Mouse (Mus musculus): ENCODE results near the gene Rnf220. TPM values are rescaled to one million over a fixed set of nuclear protein-coding genes. Genes with fewer than 3 reads are reported as not detected.
"Not testable (repeated sequence)": the region's sequence is repeated elsewhere in the genome, so short reads cannot be mapped to it uniquely, and the experiment has no call there.

Rnf220 gene
- total and polyA plus RNA-seq, 2 experiments from 2014 or later: 122 to 192 TPM

DNA sequence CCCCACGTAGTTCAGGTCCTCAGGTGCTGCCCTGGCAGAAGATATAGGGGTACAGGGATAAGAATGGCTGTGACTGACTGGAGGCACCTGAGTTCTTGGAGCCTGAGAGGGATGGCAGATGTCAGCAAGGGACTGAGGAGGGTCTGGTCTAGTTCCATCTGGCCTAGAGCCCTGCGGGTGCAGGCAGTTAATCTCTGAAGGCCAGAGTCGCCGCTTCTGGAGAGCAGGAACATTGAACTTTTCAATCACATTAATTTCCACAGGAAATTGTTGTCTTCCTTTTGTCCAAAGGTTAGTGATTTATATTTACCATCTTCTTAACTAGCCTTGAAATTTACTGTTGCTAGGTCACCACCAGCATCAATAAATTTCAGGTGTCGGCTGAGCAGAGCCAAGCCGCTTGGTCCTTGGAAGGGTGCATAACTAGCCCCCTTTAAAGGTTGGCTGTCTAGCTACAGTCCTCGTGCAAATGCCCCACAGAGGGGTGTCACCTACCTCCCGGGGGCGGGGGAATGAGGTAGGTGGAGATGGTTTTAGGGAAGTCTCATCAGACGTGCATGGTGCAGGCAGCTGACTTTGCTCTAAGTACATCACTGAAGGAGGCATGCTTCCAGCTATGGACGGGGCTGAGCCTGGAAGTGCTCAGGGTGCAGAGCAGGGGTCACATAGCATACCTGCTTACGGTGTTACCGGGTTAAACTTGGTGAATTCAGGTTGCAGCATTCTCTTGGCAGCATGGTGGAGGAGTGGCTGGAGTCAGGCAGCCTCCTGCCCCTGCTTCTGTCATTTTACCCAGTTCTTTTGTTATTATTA lies 234.5 kb downstream of the Rnf220 start:
- ATAC-seq (ENCODE audit: low FRiP score) (no peak), DNase-seq (ENCODE audit: low spot score) (no peak)
- TF ChIP-seq CTCF (IDR thresholded peaks at IDR 0.05): no peak
- Histone ChIP-seq H3K27ac (ENCODE audit: low read depth, low read length) (no peak overlapping the region), H3K27me3 (ENCODE audit: insufficient read depth, low read length) (no peaks in the 10 kb centered on the region), H3K36me3 (ENCODE audit: insufficient read depth, low read length) (no peaks in the 10 kb centered on the region), H3K4me3 (ENCODE audit: low read depth, low read length) (no peak overlapping the region), H3K4me2 (ENCODE audit: low read depth, low read length, poor library complexity, severe bottlenecking) (no peak overlapping the region), H3K9me3 (ENCODE audit: low read length) (no peaks in the 10 kb centered on the region), H3K4me1 (ENCODE audit: insufficient read depth, low read length) (no peaks in the 10 kb centered on the region), H3K9ac (replicated peaks; ENCODE audit: low read length, poor library complexity, severe bottlenecking) (no peak overlapping the region)
- 75% methylated on average over 13 of the region's 13 CpGs for WGBS

DNA sequence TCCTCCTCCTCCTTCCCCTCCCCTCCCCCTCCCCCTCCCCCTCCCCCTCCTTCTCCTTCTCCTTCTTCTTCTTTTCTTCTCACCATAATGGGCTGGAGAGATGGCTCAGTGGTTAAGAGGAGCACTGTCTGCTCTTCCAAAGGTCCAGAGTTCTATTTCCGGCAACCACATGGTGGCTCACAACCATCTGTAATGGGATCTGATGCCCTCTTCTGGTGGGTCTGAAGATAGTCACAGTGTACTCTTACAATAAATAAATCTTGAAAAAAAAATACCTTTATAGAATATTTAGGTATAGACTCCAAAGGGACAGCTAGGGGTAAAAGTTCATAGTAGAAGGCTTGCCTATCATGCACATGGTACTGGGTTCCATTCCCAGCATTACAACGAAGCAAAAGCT lies 235.6 kb downstream of the Rnf220 start:
- no peak for TF ChIP-seq CTCF (IDR thresholded peaks at IDR 0.05)
- no peak overlapping the region for H3K4me3 ChIP-seq (ENCODE audit: low read depth, low read length)
- H3K9ac ChIP-seq (replicated peaks; ENCODE audit: low read length, poor library complexity, severe bottlenecking): no peak overlapping the region
- no peaks in the 10 kb centered on the region for H3K36me3 ChIP-seq (ENCODE audit: insufficient read depth, low read length)
- no peak for DNase-seq (ENCODE audit: low spot score)
- no peaks in the 10 kb centered on the region for H3K27me3 ChIP-seq (ENCODE audit: insufficient read depth, low read length)
- H3K27ac ChIP-seq (ENCODE audit: low read depth, low read length): no peak overlapping the region
- WGBS: 71% methylated on average over 2 of the region's 2 CpGs
- no peak for ATAC-seq (ENCODE audit: low FRiP score)
- H3K9me3 ChIP-seq (ENCODE audit: low read length): no peaks in the 10 kb centered on the region
- H3K4me2 ChIP-seq (ENCODE audit: low read depth, low read length, poor library complexity, severe bottlenecking): no peak overlapping the region
- no peaks in the 10 kb centered on the region for H3K4me1 ChIP-seq (ENCODE audit: insufficient read depth, low read length)

DNA sequence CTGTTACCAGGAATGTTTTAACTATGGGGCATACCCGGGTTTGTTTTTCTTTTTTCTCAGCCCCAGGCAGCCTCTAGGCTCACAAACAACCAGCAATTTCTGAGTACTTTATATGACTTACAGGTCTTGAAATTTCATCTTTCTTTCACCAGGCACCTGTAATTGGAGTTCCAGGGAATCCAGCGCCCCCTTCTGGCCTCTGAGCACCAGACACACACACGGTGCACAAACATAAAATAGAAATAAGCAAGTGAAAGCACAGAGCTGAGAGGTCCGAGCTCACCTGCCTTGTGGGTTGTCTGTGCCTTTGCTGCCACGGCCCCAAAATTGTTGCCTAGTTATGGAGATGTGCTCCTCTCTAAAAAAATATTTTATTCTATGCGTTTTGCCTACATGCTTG lies 236.9 kb downstream of the Rnf220 start:
- DNase-seq (ENCODE audit: low spot score); ATAC-seq (ENCODE audit: low FRiP score); H3K36me3 ChIP-seq (ENCODE audit: insufficient read depth, low read length); H3K9ac ChIP-seq (replicated peaks; ENCODE audit: low read length, poor library complexity, severe bottlenecking); H3K27ac ChIP-seq (ENCODE audit: low read depth, low read length); H3K4me3 ChIP-seq (ENCODE audit: low read depth, low read length); H3K9me3 ChIP-seq (ENCODE audit: low read length); H3K4me1 ChIP-seq (ENCODE audit: insufficient read depth, low read length); H3K27me3 ChIP-seq (ENCODE audit: insufficient read depth, low read length); H3K4me2 ChIP-seq (ENCODE audit: low read depth, low read length, poor library complexity, severe bottlenecking): not testable (repeated sequence)
- WGBS: 74% methylated on average over 6 of the region's 6 CpGs

DNA sequence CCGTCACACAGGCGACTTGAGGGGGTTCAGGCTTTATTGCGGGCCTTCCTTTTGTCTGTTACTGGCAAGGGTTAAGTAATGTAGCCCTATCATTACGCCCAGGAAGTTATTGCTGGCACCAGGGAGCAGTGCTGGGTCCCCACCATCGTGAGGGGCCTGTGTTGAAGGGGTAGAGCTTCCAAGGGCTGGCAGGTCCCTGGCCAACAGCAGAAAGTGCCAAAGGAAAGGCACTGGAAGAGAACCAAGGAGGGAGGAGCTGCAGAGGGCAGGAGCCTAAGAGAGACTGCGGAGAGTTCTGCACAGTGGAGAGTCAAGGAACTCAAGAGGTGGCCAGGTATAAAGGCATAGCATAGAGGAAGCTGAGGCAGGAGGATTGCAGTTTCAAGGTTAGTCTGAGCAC lies 242.2 kb downstream of the Rnf220 start:
- TF ChIP-seq CTCF (IDR thresholded peaks at IDR 0.05): no peak
- Histone ChIP-seq H3K36me3 (ENCODE audit: insufficient read depth, low read length) (no peaks in the 10 kb centered on the region), H3K4me3 (ENCODE audit: low read depth, low read length) (no peak overlapping the region), H3K4me2 (ENCODE audit: low read depth, low read length, poor library complexity, severe bottlenecking) (no peak overlapping the region), H3K27me3 (ENCODE audit: insufficient read depth, low read length) (no peaks in the 10 kb centered on the region), H3K27ac (ENCODE audit: low read depth, low read length) (no peak overlapping the region), H3K9ac (replicated peaks; ENCODE audit: low read length, poor library complexity, severe bottlenecking) (no peak overlapping the region), H3K4me1 (ENCODE audit: insufficient read depth, low read length) (no peaks in the 10 kb centered on the region), H3K9me3 (ENCODE audit: low read length) (no peaks in the 10 kb centered on the region)
- DNase-seq (ENCODE audit: low spot score) (no peak), ATAC-seq (ENCODE audit: low FRiP score) (no peak)
- 35% methylated on average over 6 of the region's 6 CpGs for WGBS

DNA sequence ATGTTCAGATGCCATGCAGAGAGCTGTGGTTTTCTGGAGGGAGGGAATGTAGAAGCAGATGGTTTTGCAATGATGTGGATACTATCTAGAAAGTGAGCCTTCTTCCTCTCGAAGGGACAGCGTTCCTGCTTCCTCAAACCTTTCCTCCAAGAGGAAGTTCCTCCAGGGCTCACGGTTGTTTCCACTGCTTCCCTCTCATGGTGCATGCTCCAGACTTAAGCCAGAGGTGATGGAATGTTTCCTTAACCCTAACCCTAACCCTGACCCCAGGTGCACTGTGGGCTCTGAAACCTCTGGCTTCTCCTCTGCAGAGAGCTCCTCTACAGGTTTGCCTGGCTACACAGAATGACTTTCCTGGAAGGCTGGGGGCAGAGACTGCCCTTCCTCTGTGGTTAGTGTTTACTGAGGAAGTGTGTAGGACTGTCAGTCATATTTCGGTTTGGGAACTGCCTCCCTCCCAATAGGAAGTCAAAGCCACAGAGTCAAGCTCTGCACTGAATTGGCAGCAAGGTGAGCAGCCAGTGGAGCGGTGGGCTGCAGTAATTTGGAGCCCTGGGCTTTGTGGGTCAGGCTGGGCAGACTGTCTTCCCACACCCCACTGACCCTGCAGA lies 242.7 kb downstream of the Rnf220 start:
- no peak overlapping the region for H3K4me2 ChIP-seq (ENCODE audit: low read depth, low read length, poor library complexity, severe bottlenecking)
- 0 out of 2 replicates have a peak overlapping the region, but pooled peaks have one; percentile 29 for H3K9ac ChIP-seq (replicated peaks; ENCODE audit: low read length, poor library complexity, severe bottlenecking)
- no peaks in the 10 kb centered on the region for H3K9me3 ChIP-seq (ENCODE audit: low read length)
- H3K27me3 ChIP-seq (ENCODE audit: insufficient read depth, low read length): no peaks in the 10 kb centered on the region
- H3K27ac ChIP-seq (ENCODE audit: low read depth, low read length): no peak overlapping the region
- no peak overlapping the region for H3K4me3 ChIP-seq (ENCODE audit: low read depth, low read length)
- DNase-seq (ENCODE audit: low spot score): no peak
- H3K4me1 ChIP-seq (ENCODE audit: insufficient read depth, low read length): no peaks in the 10 kb centered on the region
- 73% methylated on average over 5 of the region's 5 CpGs for WGBS
- H3K36me3 ChIP-seq (ENCODE audit: insufficient read depth, low read length): no peaks in the 10 kb centered on the region
- no peak for TF ChIP-seq CTCF (IDR thresholded peaks at IDR 0.05)
- no peak for ATAC-seq (ENCODE audit: low FRiP score)

Measured in midbrain, postnatal 0 days (tissue).